Mouse (Mus musculus): ENCODE results near the gene Nle1. TPM values are rescaled to one million over a fixed set of nuclear protein-coding genes. Genes with fewer than 3 reads are reported as not detected.

The Nle1 gene
- total RNA-seq, 2 experiments from 2014 or later, result 46.0 to 48.8 TPM

GRCm38 (mm10) chr11:82869506-82870172, 38.6 kb downstream of the Nle1 start:
- DNase-seq (ENCODE audit: low spot score in 2 of 2), result no peak
- TF ChIP-seq CTCF (conservative IDR thresholded peaks at IDR 0.05), result no peak
- Histone ChIP-seq H3K4me3 (peak overlapping the region; percentile 88), H3K27ac (peak overlapping the region; percentile 85)

- TF ChIP-seq CTCF (conservative IDR thresholded peaks at IDR 0.05), result no peak
- no peak for DNase-seq (ENCODE audit: low spot score in 2 of 2)
- H3K4me3 ChIP-seq, result no peak overlapping the region
- no peak overlapping the region for H3K27ac ChIP-seq
Observed at GRCm38 (mm10) chr11:82867956-82868355, 40.3 kb downstream of the Nle1 start.

- Histone ChIP-seq H3K4me3 (no peak overlapping the region), H3K27ac (no peak overlapping the region)
- DNase-seq (ENCODE audit: low spot score in 2 of 2), result no peak
- no peak for TF ChIP-seq CTCF (conservative IDR thresholded peaks at IDR 0.05)
Observed at GRCm38 (mm10) chr11:82866850-82867564, 41.2 kb downstream of the Nle1 start.

GRCm38 (mm10) chr11:82865957-82866356, 42.3 kb downstream of the Nle1 start:
- no peak overlapping the region for H3K4me3 ChIP-seq
- H3K27ac ChIP-seq, result no peak overlapping the region
- no peak for DNase-seq (ENCODE audit: low spot score in 2 of 2)
- no peak for TF ChIP-seq CTCF (conservative IDR thresholded peaks at IDR 0.05)

- no peak overlapping the region for H3K4me3 ChIP-seq
- peak overlapping the region; percentile 51; the same call in 1 of the 2 replicates for H3K27ac ChIP-seq
- TF ChIP-seq CTCF (conservative IDR thresholded peaks at IDR 0.05), result no peak
- DNase-seq (ENCODE audit: low spot score in 2 of 2), result no peak
Observed at GRCm38 (mm10) chr11:82863488-82863931, 44.7 kb downstream of the Nle1 start.

GRCm38 (mm10) chr11:82863059-82863458, 45.2 kb downstream of the Nle1 start:
- peak overlapping the region; percentile 51; the same call in 1 of the 2 replicates for H3K27ac ChIP-seq
- TF ChIP-seq CTCF (conservative IDR thresholded peaks at IDR 0.05), result no peak
- no peak for DNase-seq (ENCODE audit: low spot score in 2 of 2)
- no peak overlapping the region for H3K4me3 ChIP-seq

GRCm38 (mm10) chr11:82862638-82863037, 45.6 kb downstream of the Nle1 start:
- DNase-seq (ENCODE audit: low spot score in 2 of 2), result no peak
- Histone ChIP-seq H3K4me3 (no peak overlapping the region), H3K27ac (peak overlapping the region; percentile 51; the same call in 1 of the 2 replicates)
- TF ChIP-seq CTCF (conservative IDR thresholded peaks at IDR 0.05), result no peak

- H3K4me3 ChIP-seq, result no peak overlapping the region
- DNase-seq (ENCODE audit: low spot score in 2 of 2), result no peak
- H3K27ac ChIP-seq, result no peak overlapping the region
- TF ChIP-seq CTCF (conservative IDR thresholded peaks at IDR 0.05), result no peak
Observed at GRCm38 (mm10) chr11:82861558-82861957, 46.7 kb downstream of the Nle1 start.

- no peak for DNase-seq (ENCODE audit: low spot score in 2 of 2)
- Histone ChIP-seq H3K4me3 (no peak overlapping the region), H3K27ac (no peak overlapping the region)
- TF ChIP-seq CTCF (conservative IDR thresholded peaks at IDR 0.05), result no peak
Observed at GRCm38 (mm10) chr11:82860759-82861158, 47.5 kb downstream of the Nle1 start.

GRCm38 (mm10) chr11:82857307-82857848, 50.8 kb downstream of the Nle1 start:
- Histone ChIP-seq H3K27ac (peak overlapping the region; percentile 64), H3K4me3 (no peak overlapping the region)
- TF ChIP-seq CTCF (conservative IDR thresholded peaks at IDR 0.05), result no peak
- no peak for DNase-seq (ENCODE audit: low spot score in 2 of 2)

- Histone ChIP-seq H3K4me3 (no peak overlapping the region), H3K27ac (peak overlapping the region; percentile 64; the same call in 1 of the 2 replicates)
- no peak for TF ChIP-seq CTCF (conservative IDR thresholded peaks at IDR 0.05)
- DNase-seq (ENCODE audit: low spot score in 2 of 2), result no peak
Observed at GRCm38 (mm10) chr11:82856032-82856431, 52.2 kb downstream of the Nle1 start.

GRCm38 (mm10) chr11:82855327-82855973, 52.8 kb downstream of the Nle1 start:
- DNase-seq (ENCODE audit: low spot score in 2 of 2), result no peak
- Histone ChIP-seq H3K4me3 (no peak overlapping the region), H3K27ac (peak overlapping the region; percentile 15)
- TF ChIP-seq CTCF (conservative IDR thresholded peaks at IDR 0.05), result no peak

- DNase-seq (ENCODE audit: low spot score in 2 of 2), result no peak
- no peak for TF ChIP-seq CTCF (conservative IDR thresholded peaks at IDR 0.05)
- Histone ChIP-seq H3K4me3 (no peak overlapping the region), H3K27ac (no peak overlapping the region)
Observed at GRCm38 (mm10) chr11:82854111-82854510, 54.1 kb downstream of the Nle1 start.

Data from layer of hippocampus, adult 2 months (tissue).